Mouse (Mus musculus): ENCODE measurements around the gene Abca9. TPM values are rescaled to one million over a fixed set of nuclear protein-coding genes. Genes with fewer than 3 reads are reported as not detected.
A peak's percentile ranks its signal among the peaks of the same experiment; 100 is the strongest.

Abca9 gene
- polyA plus RNA-seq, 1 experiment from 2014 or later, result 0.92 TPM

GRCm38 (mm10) chr11:110147640-110148039, 20.4 kb downstream of the Abca9 start:
- ChIA-PET CTCF (interaction anchor here (0.6 to 1.9 kb wide), 2 partner anchors 10 to 16 kb away, joined by 3 to 5 read pairs; no protein-coding TSS in a partner anchor), POLR2A (no interaction called here)

GRCm38 (mm10) chr11:110145421-110145820, 22.6 kb downstream of the Abca9 start:
- ATAC-seq (no peak), DNase-seq (ENCODE audit: low read depth, low spot score) (no peak)
- CTCF ChIA-PET, result no interaction called here
- in situ Hi-C loops (cut with MboI; ENCODE audit: low pct_unique_long_range_greater_than_20kb), result no loop called here
- no peak for TF ChIP-seq CTCF (IDR thresholded peaks at IDR 0.05)
- peaks cover 4% of the 10 kb centered on the region for H3K27me3 ChIP-seq
- POLR2A ChIA-PET, result no interaction called here

More at GRCm38 (mm10) chr11:110147640-110148039, 20.4 kb downstream of the Abca9 start:
- DNase-seq (ENCODE audit: low read depth, low spot score) (no peak), ATAC-seq (no peak)
- in situ Hi-C loops (cut with MboI; ENCODE audit: low pct_unique_long_range_greater_than_20kb), result no loop called here
- no peak for TF ChIP-seq CTCF (IDR thresholded peaks at IDR 0.05)
- H3K27me3 ChIP-seq, result peaks cover 3% of the 10 kb centered on the region

- no peak for TF ChIP-seq CTCF (IDR thresholded peaks at IDR 0.05)
- peak; percentile 69 for ATAC-seq
- in situ Hi-C loops (cut with MboI; ENCODE audit: low pct_unique_long_range_greater_than_20kb), result no loop called here
- no peak for DNase-seq (ENCODE audit: low read depth, low spot score)
- H3K27me3 ChIP-seq, result no peaks in the 10 kb centered on the region
- ChIA-PET CTCF (no interaction called here), POLR2A (no interaction called here)
These were observed 37.2 kb downstream of the Abca9 start for GRCm38 (mm10) chr11:110130760-110131159.

GRCm38 (mm10) chr11:110111137-110111536, 56.9 kb downstream of the Abca9 start:
- ATAC-seq (no peak), DNase-seq (ENCODE audit: low read depth, low spot score) (no peak)
- CTCF ChIA-PET, result interaction anchor here (1.1 to 1.7 kb wide), 2 partner anchors 9 to 238 kb away, joined by 3 to 4 read pairs; no protein-coding TSS in a partner anchor
- peak; percentile 43 for TF ChIP-seq CTCF (IDR thresholded peaks at IDR 0.05)
- in situ Hi-C loops (cut with MboI; ENCODE audit: low pct_unique_long_range_greater_than_20kb), result no loop called here
- POLR2A ChIA-PET, result no interaction called here
- no peaks in the 10 kb centered on the region for H3K27me3 ChIP-seq

GRCm38 (mm10) chr11:110101437-110101836, 66.6 kb downstream of the Abca9 start:
- no peak for TF ChIP-seq CTCF (IDR thresholded peaks at IDR 0.05)
- no peak for ATAC-seq
- POLR2A ChIA-PET, result no interaction called here

GRCm38 (mm10) chr11:110098901-110099300, 69.1 kb downstream of the Abca9 start:
- H3K27me3 ChIP-seq, result peaks cover 3% of the 10 kb centered on the region
- ChIA-PET POLR2A (no interaction called here), CTCF (no interaction called here)
- no peak for ATAC-seq
- no peak for DNase-seq (ENCODE audit: low read depth, low spot score)
- in situ Hi-C loops (cut with MboI; ENCODE audit: low pct_unique_long_range_greater_than_20kb), result no loop called here
- TF ChIP-seq CTCF (IDR thresholded peaks at IDR 0.05), result no peak

More at GRCm38 (mm10) chr11:110101437-110101836, 66.6 kb downstream of the Abca9 start:
- no peak for DNase-seq (ENCODE audit: low read depth, low spot score)
- CTCF ChIA-PET, result interaction anchor here (1.1 to 1.3 kb wide), 2 partner anchors 10 to 23 kb away, joined by 3 to 4 read pairs; no protein-coding TSS in a partner anchor
- in situ Hi-C loops (cut with MboI; ENCODE audit: low pct_unique_long_range_greater_than_20kb), result loop anchor here (10.0 kb wide), 1 partner anchor 227 kb away; no protein-coding TSS in a partner anchor
- peaks cover 3% of the 10 kb centered on the region for H3K27me3 ChIP-seq

- no peak for TF ChIP-seq CTCF (IDR thresholded peaks at IDR 0.05)
- in situ Hi-C loops (cut with MboI; ENCODE audit: low pct_unique_long_range_greater_than_20kb), result no loop called here
- ChIA-PET POLR2A (interaction anchor here (0.7 kb wide), 2 partner anchors 208 to 269 kb away, joined by 5 to 8 read pairs; no protein-coding TSS in a partner anchor), CTCF (no interaction called here)
- H3K27me3 ChIP-seq, result peaks cover 3% of the 10 kb centered on the region
- ATAC-seq (no peak), DNase-seq (ENCODE audit: low read depth, low spot score) (no peak)
These were observed 70.5 kb downstream of the Abca9 start for GRCm38 (mm10) chr11:110097465-110097864.

- TF ChIP-seq CTCF (IDR thresholded peaks at IDR 0.05), result no peak
- no peak for DNase-seq (ENCODE audit: low read depth, low spot score)
- in situ Hi-C loops (cut with MboI; ENCODE audit: low pct_unique_long_range_greater_than_20kb), result no loop called here
- ChIA-PET CTCF (no interaction called here), POLR2A (no interaction called here)
- no peaks in the 10 kb centered on the region for H3K27me3 ChIP-seq
- no peak for ATAC-seq
These were observed 72.1 kb downstream of the Abca9 start, which contains the start of gene Abca8a for GRCm38 (mm10) chr11:110095858-110096257. Abca8a (minus strand) TSS chr11:110095978.

GRCm38 (mm10) chr11:110094846-110095380, 73.1 kb downstream of the Abca9 start:
- ATAC-seq, result peak; percentile 51
- TF ChIP-seq CTCF (IDR thresholded peaks at IDR 0.05), result no peak
- in situ Hi-C loops (cut with MboI; ENCODE audit: low pct_unique_long_range_greater_than_20kb), result no loop called here
- no peaks in the 10 kb centered on the region for H3K27me3 ChIP-seq
- ChIA-PET CTCF (no interaction called here), POLR2A (no interaction called here)
- no peak for DNase-seq (ENCODE audit: low read depth, low spot score)

GRCm38 (mm10) chr11:110094236-110094635, 73.8 kb downstream of the Abca9 start:
- H3K27me3 ChIP-seq, result no peaks in the 10 kb centered on the region
- ATAC-seq (no peak), DNase-seq (ENCODE audit: low read depth, low spot score) (no peak)
- in situ Hi-C loops (cut with MboI; ENCODE audit: low pct_unique_long_range_greater_than_20kb), result no loop called here
- POLR2A ChIA-PET, result no interaction called here
- CTCF ChIA-PET, result interaction anchor here (0.5 to 0.9 kb wide), 2 partner anchors 57 to 98 kb away, joined by 3 read pairs; partner anchors contain the start of gene Abca8b
- TF ChIP-seq CTCF (IDR thresholded peaks at IDR 0.05), result no peak

- DNase-seq (ENCODE audit: low read depth, low spot score) (no peak), ATAC-seq (no peak)
- no peak for TF ChIP-seq CTCF (IDR thresholded peaks at IDR 0.05)
- no peaks in the 10 kb centered on the region for H3K27me3 ChIP-seq
- in situ Hi-C loops (cut with MboI; ENCODE audit: low pct_unique_long_range_greater_than_20kb), result no loop called here
- CTCF ChIA-PET, result no interaction called here
- POLR2A ChIA-PET, result no interaction called here
These were observed 76.7 kb downstream of the Abca9 start for GRCm38 (mm10) chr11:110091328-110091727.
